Mouse (Mus musculus) lung, embryonic 14.5 days (tissue): ENCODE measurements at regions not wholly inside any gene's neighbourhood (a gene's known extent, or its start where the extent isn't known, plus 50 kb on each side); places are given as distances from the start of the nearest gene placed in this dataset.

Experiments used
- ATAC-seq: fragments of 200-750 bp; cut with Nextera tagmentation; 2 replicates; pipeline ENCODE4 v1.8.0; 2017; ENCODE audit warnings: mild to moderate bottlenecking, moderate TSS enrichment, moderate library complexity; ENCODE audit not compliant: insufficient read depth
- DNase-seq: peaks from one replicate; pipeline ENCODE4 v3.0.0-alpha.2; 2015
- H3K27ac ChIP-seq: fragments of 300-500 bp; sonication (generic); 2 replicates; pipeline ENCODE4 v1.5.1; 2014; ENCODE audit warnings: low read depth, mild to moderate bottlenecking, moderate library complexity
- H3K27me3 ChIP-seq: fragments of 300-500 bp; sonication (generic); 2 replicates; pipeline ENCODE4 v1.6.1; 2014; ENCODE audit warnings: low read length, control low read depth; ENCODE audit not compliant: insufficient read depth
- H3K36me3 ChIP-seq: fragments of 300-500 bp; sonication (generic); 2 replicates; pipeline ENCODE4 v1.6.1; 2014; ENCODE audit warnings: control low read depth; ENCODE audit not compliant: insufficient read depth
- H3K4me1 ChIP-seq: fragments of 300-500 bp; sonication (generic); 2 replicates; pipeline ENCODE4 v1.6.1; 2014; ENCODE audit warnings: antibody characterized with exemption, control low read depth; ENCODE audit not compliant: insufficient read depth
- H3K4me2 ChIP-seq: fragments of 300-500 bp; sonication (generic); 2 replicates; pipeline ENCODE4 v1.6.1; 2014; ENCODE audit warnings: mild to moderate bottlenecking
- H3K4me3 ChIP-seq: fragments of 300-500 bp; sonication (generic); 2 replicates; pipeline ENCODE4 v1.5.1; 2014; ENCODE audit warnings: low read depth, low read length
- H3K9ac ChIP-seq: fragments of 300-500 bp; sonication (generic); 2 replicates; pipeline ENCODE4 v1.6.1; 2014
- H3K9me3 ChIP-seq: fragments of 300-500 bp; sonication (generic); 2 replicates; pipeline ENCODE4 v1.6.1; 2016; ENCODE audit warnings: low read depth, low read length, control low read depth
- CTCF ChIP-seq: IDR thresholded peaks from 2 replicates; pipeline ENCODE4 v1.5.1; 2016; ENCODE audit warnings: antibody characterized with exemption, low read depth
- WGBS: fragments of 180-500 bp; shearing (Covaris S2); extraction: QIAGEN DNeasy Blood & Tissue Kit; methylation state at CpG from one replicate; pipeline ENCODE4 v1.1.7; 2014; 5-methylcytosine and 5-hydroxymethylcytosine counted together

GRCm38 (mm10) chr12:65325347-65325746 is 100.0 kb downstream of the Wdr20rt start:
- ATAC-seq, result no peak
- Histone ChIP-seq H3K9me3 (no peaks in the 10 kb centered on the region), H3K27ac (no peak overlapping the region), H3K36me3 (no peaks in the 10 kb centered on the region), H3K4me2 (no peak overlapping the region), H3K9ac (no peak overlapping the region), H3K4me3 (no peak overlapping the region), H3K27me3 (no peaks in the 10 kb centered on the region), H3K4me1 (no peaks in the 10 kb centered on the region)
- 29% methylated on average over 1 of the region's 1 CpGs for WGBS
- no peak for TF ChIP-seq CTCF
- no peak for DNase-seq

GRCm38 (mm10) chr12:65328532-65328931 is 103.2 kb downstream of the Wdr20rt start:
- WGBS, result 81% methylated on average over 5 of the region's 5 CpGs
- DNase-seq (no peak), ATAC-seq (no peak)
- H3K4me3 ChIP-seq, result no peak overlapping the region
- no peak overlapping the region for H3K9ac ChIP-seq
- H3K36me3 ChIP-seq, result no peaks in the 10 kb centered on the region
- H3K9me3 ChIP-seq, result no peaks in the 10 kb centered on the region
- no peak for TF ChIP-seq CTCF
- no peak overlapping the region for H3K4me2 ChIP-seq
- no peak overlapping the region for H3K27ac ChIP-seq
- no peaks in the 10 kb centered on the region for H3K4me1 ChIP-seq
- H3K27me3 ChIP-seq, result no peaks in the 10 kb centered on the region

- Histone ChIP-seq H3K27ac (no peak overlapping the region), H3K9ac (no peak overlapping the region), H3K9me3 (no peaks in the 10 kb centered on the region), H3K36me3 (no peaks in the 10 kb centered on the region), H3K27me3 (no peaks in the 10 kb centered on the region), H3K4me3 (no peak overlapping the region), H3K4me1 (no peaks in the 10 kb centered on the region), H3K4me2 (no peak overlapping the region)
- no peak for TF ChIP-seq CTCF
- ATAC-seq (no peak), DNase-seq (no peak)
Measured at GRCm38 (mm10) chr12:65329678-65330077, 104.4 kb downstream of the Wdr20rt start.

DNA sequence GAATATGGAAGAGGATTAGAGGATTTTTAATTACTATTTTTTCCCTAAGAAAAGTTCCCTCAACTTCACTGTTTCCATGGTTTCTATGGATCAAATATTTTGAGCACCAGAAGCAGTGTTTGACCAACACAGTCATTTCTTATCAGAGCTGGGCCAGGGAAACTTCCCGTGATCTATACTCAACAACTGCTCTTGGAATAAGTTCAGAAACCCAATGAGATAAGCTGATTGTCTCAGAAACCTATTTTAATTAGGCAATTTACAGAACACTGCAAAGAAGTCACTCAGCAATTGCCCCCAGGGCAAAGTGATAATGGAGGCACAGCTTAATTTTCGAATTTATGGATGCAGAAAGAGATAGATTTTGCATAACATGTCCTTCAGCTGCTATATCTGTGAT is 114.7 kb downstream of the Wdr20rt start:
- no peaks in the 10 kb centered on the region for H3K36me3 ChIP-seq
- no peaks in the 10 kb centered on the region for H3K4me1 ChIP-seq
- no peaks in the 10 kb centered on the region for H3K9me3 ChIP-seq
- H3K9ac ChIP-seq, result no peak overlapping the region
- TF ChIP-seq CTCF, result no peak
- ATAC-seq (no peak), DNase-seq (no peak)
- H3K4me3 ChIP-seq, result no peak overlapping the region
- no peak overlapping the region for H3K27ac ChIP-seq
- H3K27me3 ChIP-seq, result no peaks in the 10 kb centered on the region
- no peak overlapping the region for H3K4me2 ChIP-seq
- WGBS, result 41% methylated on average over 2 of the region's 2 CpGs

DNA sequence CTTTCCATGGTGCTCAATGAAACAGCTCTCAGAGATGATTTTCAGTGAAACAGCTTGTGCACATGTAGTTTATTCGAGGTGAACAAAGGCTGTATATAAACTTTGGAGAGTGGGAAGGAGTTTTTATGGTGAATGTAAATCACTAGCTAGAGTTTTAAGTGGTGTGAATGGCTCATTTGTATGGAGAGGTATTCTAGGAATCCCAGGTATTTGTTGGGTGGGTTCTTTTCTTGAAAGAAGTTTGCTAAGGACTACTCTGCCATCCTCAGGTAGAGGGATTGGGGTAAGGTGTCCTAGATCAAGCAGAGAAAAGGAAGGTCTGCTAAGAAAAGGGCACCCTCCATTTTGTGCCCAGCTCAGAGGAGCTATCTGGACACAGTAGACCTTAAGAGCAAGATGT is 121.9 kb downstream of the Wdr20rt start:
- no peak for TF ChIP-seq CTCF
- no peaks in the 10 kb centered on the region for H3K27me3 ChIP-seq
- H3K9me3 ChIP-seq, result no peaks in the 10 kb centered on the region
- H3K4me2 ChIP-seq, result no peak overlapping the region
- no peak overlapping the region for H3K27ac ChIP-seq
- H3K4me3 ChIP-seq, result no peak overlapping the region
- no peaks in the 10 kb centered on the region for H3K36me3 ChIP-seq
- no peaks in the 10 kb centered on the region for H3K4me1 ChIP-seq
- no peak for ATAC-seq
- no peak for DNase-seq
- H3K9ac ChIP-seq, result no peak overlapping the region
- WGBS, result 35% methylated on average over 1 of the region's 1 CpGs

GRCm38 (mm10) chr12:65349535-65349934 is 124.2 kb downstream of the Wdr20rt start:
- no peak overlapping the region for H3K4me2 ChIP-seq
- no peaks in the 10 kb centered on the region for H3K36me3 ChIP-seq
- no peak overlapping the region for H3K27ac ChIP-seq
- no peaks in the 10 kb centered on the region for H3K4me1 ChIP-seq
- H3K4me3 ChIP-seq, result no peak overlapping the region
- H3K27me3 ChIP-seq, result no peaks in the 10 kb centered on the region
- DNase-seq, result no peak
- H3K9me3 ChIP-seq, result no peaks in the 10 kb centered on the region
- no peak overlapping the region for H3K9ac ChIP-seq
- ATAC-seq, result no peak
- no peak for TF ChIP-seq CTCF
- WGBS, result 72% methylated on average over 4 of the region's 4 CpGs

DNA sequence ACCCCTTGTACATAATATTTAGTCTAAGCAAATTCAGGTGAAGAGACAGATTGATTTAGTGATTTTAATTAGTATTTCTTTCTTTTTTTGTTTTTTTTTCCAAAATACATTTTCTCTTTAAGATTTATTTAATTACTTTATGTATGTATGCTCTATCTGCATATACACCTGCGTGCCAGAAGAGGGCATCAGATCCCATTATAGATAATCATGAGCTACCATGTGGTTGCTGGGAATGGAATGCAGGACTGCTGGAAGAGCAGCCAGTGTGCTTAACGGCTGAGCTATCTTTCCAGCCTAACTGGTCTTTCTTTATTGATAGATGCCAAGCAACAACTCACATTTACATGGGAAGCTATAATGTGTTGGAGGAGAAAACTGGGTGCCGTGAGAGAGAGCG is 138.9 kb downstream of the Wdr20rt start:
- no peak for DNase-seq
- H3K36me3 ChIP-seq, result no peaks in the 10 kb centered on the region
- H3K4me1 ChIP-seq, result no peaks in the 10 kb centered on the region
- H3K27ac ChIP-seq, result no peak overlapping the region
- no peak overlapping the region for H3K4me3 ChIP-seq
- 0 out of 2 replicates have a peak, but pooled peaks have one; percentile 19 for TF ChIP-seq CTCF
- 65% methylated on average over 4 of the region's 4 CpGs for WGBS
- no peaks in the 10 kb centered on the region for H3K9me3 ChIP-seq
- no peaks in the 10 kb centered on the region for H3K27me3 ChIP-seq
- H3K9ac ChIP-seq, result no peak overlapping the region
- H3K4me2 ChIP-seq, result no peak overlapping the region
- ATAC-seq, result no peak

- Histone ChIP-seq H3K4me1 (no peaks in the 10 kb centered on the region), H3K9me3 (no peaks in the 10 kb centered on the region), H3K27ac (0 out of 2 replicates have a peak overlapping the region, but pooled peaks have one; percentile 2), H3K9ac (no peak overlapping the region), H3K36me3 (no peaks in the 10 kb centered on the region), H3K4me3 (no peak overlapping the region), H3K27me3 (no peaks in the 10 kb centered on the region), H3K4me2 (no peak overlapping the region)
- WGBS, result 7% methylated on average over 4 of the region's 4 CpGs
- peak; percentile 66 for DNase-seq
- no peak for TF ChIP-seq CTCF
- no peak for ATAC-seq
Measured at GRCm38 (mm10) chr12:65367334-65367733, 142.0 kb downstream of the Wdr20rt start.
